Mouse (Mus musculus): ENCODE measurements around the gene Pacrg.

Pacrg gene

DNA sequence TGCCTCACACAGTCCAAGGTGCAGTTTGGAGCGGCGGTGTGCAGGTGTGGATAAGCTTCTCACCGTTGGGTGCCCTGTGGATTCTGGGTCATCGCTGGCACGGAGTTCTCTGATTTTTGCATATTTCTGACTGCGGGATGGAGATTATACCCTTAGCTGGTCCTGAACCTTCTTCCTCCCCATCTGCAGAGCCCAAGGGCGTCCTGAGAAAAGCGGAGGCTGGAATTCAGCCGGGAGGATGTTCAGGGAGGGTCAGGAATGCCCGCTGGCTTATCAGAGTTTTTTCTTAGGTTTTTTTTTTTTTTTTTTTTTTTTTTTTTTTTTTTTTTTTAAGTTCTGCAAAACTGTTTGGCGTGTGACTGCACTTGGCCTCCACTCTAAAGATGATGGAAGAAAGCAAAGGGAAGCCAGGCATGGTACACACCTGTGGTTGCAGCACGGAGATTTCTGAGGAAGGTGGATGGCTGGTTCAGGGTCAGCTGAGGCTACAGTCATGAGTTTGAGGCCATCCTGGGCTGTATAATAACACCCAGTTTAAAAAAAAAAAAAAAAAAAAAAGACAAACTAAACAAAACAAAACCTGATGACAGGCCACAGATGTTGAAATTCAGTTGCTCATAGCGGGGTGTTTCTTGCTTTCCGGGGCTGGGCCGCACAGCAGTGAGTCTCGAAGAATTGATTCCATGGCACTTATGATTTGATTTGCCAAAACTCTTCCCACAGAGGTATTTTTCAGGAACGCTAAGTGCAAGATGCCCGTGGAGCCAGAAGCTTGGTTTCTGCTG is 467.9 kb downstream of the Pacrg start:
- DNase-seq (ENCODE audit: low read depth, low spot score): no peak

DNA sequence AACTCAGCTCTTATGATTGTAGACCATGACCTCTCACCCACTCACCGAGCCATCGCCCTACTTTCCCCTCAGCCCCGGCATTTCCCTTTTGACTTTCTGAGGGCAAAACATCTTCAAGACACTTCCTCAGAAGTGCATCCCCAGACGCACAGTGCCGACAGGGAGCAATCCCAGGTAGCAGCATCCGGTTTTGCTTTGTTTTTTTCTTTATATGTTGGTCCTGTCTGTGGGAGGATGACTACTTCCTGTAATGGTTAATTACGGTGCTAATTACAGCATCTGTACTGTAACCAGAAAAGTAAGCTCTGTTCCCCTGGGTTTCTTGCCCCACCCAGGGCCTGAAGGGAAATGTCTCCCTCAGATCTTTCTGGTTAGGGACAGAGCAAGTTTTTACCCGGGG is 468.6 kb downstream of the Pacrg start:
- DNase-seq (ENCODE audit: low read depth, low spot score): no peak

DNA sequence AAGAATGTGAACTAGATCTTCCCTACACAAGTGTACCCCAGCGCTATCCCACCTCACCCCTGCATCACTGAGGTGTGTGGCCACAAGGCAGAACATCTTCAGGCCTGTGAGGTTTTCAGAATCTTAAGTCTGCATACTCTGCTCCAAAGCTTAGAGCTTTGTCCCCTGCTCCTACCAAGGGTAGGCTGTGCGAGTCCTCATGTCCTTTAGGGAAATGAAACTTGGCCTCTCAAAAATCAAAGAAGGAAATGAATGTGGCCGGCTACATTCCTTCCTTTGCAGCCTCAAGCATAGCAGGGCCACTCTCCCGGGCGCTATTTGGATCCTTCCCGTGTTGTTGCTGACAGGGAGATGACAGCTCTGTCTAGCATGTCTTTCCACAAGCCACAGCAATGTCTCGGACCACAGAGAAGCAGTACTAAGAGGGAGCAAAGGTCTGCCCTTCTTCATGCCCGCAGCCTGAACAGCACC is 469.4 kb downstream of the Pacrg start:
- no peak for DNase-seq (ENCODE audit: low read depth, low spot score)

DNA sequence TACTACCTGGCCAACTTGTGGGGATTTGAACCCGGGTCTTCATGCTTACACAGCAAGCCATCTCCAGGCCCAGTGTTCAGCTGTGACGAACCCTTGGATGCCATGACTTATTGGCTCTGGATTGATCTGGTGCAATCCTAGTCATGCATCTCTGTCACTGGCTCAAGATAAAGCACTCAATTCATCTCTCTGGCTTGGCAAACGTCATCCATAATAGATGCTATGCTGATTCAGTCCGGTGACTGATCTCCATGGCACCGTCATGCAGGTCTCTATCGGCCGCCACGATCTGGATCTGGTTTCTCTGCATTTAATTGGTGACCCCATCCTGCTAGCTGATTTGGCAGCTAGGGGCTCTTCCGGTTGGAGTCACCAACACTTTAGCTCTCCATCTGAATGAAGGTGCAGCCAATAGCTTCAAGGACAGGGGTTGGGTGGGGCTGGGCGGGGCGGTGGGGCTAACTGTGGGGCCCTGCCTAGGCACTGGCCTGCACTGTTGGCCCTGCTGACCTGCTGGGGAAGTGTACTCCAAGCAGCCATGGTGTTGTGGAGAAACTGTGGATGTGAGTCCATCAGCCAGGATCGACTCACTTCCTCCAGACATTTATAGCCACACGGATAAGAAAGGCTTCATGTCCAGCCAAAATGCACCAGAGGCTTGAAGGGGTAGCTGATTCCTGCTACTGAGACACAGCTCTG is 470.0 kb downstream of the Pacrg start:
- no peak for DNase-seq (ENCODE audit: low read depth, low spot score)

DNA sequence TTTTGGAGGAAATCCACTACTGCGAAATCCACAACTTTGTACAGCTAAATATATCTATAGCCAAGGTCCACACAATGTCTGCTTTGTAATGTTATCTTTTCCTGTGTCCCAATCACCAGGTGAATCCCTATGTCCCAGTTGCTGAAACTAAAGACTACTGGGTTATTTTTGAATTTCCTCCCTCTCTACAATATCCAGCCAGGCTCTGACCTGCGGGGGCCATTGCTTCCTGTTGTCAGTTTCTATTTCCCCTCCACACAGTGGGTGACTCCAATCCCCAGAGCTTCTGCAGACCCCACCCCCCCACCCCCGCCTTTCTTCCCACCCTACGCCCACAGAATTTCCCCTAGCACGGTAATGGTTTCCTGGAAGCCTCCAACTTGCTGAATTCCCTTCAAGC is 473.1 kb downstream of the Pacrg start:
- no peak for DNase-seq (ENCODE audit: low read depth, low spot score)

DNA sequence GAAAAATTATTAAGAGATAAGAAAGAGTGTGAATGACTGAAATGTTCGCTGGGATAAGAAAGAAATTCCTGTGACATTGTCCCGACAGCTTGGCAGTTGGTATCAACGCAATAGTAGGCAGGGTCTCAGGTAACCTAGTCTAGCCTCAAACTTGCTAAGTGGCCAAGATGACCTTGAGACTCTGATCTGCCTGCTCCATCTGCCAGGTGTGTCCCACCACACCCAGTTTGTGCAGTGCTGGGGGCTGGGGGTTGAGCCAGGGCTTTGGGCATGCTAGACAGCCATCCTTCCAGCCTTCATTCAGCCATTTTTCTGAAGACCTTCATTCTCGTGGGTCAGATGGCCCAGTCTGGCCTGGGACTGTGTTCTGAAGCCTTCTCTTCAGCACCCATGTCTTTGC is 473.5 kb downstream of the Pacrg start:
- no peak for DNase-seq (ENCODE audit: low read depth, low spot score)

DNA sequence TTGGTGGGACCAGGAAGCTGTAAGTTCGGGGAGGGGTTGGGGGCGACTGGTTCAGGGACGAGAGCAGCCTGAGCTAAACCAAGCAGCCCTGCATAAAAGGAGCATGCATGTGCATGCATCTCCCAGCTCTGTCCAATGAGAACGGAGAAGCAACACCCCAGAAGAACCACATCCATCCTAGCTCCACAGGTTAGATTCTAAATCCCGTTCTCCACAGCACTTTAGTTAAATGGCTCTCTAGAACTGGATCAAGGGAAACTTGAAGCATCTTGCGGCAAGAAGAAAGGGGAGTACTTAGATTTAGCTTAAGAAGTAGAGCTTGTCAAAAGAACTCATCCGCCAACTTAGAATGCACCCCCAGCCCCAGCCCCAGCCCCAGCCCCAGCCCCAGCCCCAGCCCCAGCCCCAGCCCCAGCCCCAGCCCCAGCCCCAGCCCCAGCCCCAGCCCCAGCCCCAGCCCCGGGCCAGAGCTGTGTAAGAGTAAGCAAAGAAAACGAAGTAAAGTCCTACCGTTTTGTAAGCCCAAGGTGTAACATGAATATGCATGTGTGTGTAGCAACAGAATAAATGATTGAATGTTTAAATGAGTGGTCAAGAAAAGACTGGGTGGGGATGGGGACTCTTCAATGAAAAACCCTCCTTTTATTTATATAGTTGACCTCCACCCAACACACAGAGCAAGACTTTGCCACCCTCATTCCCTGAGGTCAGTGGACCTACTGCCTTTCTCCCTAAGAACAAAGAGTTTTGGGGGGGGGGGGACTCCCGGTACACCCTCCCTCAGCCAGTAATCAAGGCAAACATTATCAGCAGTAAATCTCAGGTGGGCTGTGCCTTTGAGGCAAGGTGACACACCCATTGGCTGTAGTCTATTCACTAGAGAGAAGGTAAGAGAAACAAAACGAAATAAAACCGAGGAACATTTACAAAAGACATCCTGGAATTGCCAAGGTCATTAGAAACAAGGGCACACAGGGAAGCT is 474.3 kb downstream of the Pacrg start:
- no peak for DNase-seq (ENCODE audit: low read depth, low spot score)

DNA sequence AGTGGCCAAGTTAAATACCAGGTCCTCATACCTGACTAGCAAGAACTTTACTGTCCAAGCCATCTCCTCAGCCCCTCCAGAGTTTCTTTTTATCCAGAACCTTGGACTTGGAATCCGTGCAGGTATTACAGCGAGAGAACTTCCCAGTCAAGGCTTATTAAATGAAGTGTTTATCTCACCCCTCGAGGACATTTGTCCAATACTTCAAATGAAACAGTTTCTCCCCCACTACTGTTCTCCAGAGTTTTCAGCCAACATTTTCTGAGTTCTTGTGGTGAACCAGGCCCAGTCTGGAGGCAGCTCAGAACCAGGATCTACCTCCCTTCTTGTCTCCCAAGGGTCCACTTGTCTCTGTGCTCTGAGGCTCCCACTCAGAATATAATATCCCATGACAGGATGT is 477.0 kb downstream of the Pacrg start:
- no peak for DNase-seq (ENCODE audit: low read depth, low spot score)

DNA sequence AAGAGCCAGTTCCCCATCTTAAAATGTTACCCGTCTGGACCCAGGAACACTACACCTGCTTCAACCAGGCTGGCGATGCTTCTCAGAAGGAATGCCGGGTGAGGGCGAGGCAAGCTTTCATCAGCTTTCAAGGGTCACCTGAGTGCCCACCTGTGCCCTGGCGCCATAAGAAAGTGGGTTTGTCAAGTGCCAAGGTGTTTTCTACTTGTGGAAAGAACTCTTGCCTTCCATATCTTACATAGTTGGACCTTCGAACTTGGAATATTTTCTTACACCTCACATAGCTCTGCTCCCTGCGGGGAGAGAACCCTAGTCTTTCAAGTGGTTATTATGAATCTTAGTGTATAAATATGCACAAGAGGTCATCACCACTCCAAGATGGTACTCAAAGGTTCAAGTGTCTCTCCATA is 478.2 kb downstream of the Pacrg start:
- no peak for DNase-seq (ENCODE audit: low read depth, low spot score)

DNA sequence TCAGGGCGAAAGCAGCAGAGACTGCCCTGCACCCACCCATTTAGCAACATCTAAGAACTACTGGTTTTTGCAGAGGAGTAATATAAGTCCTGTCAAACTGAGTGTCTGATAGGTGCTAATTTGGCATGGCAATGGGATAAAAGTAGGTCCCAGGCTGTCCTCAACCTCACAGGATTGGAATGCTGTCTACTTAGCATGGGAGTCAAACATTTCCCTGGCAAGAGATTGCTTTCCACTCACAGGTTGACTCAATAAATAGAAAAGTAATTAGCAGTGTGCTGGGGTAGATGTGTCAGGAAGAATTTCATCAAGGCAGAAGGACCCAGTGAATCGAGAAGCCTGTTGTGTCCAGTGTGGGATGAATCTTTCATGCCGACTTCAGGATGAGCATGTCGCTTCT is 479.4 kb downstream of the Pacrg start:
- no peak for DNase-seq (ENCODE audit: low read depth, low spot score)

DNA sequence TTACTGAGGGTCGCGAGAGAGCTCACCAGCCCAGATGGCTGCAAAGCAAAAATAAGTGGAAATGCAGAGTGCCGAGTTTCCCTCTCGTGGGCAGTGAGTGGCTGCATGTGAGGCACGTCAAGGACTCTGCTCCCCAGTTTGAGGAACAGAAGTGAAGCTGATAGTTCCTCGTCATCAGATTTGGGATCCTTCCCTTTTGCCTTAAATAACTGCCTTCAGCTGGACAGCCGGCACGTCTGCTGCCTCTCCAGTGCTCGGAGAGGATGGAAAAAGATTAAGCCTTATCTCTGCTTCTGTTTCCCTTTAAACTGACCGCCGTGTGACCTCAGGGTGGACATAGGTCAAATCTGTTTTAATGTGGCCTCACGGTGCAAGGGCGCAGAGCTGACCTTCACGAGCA is 480.6 kb downstream of the Pacrg start:
- no peak for DNase-seq (ENCODE audit: low read depth, low spot score)

DNA sequence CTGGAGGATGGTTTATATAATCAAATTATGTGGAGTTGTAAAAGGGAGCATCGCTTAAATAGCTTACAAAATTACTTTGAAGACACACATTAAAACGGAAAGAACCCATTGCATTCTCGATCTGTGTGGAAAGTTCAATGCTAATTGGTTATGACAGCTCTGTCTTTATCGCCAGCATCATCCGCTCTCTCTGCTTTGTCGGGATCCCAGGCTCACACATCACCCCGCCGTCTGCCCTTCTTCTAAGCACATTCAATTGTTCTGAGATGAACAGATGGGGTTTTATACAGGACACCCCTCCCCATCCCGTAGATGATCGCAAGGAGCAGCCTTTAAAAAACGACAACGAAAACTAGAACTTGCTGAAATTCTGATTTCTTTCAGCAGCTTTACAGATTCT is 482.8 kb downstream of the Pacrg start:
- DNase-seq (ENCODE audit: low read depth, low spot score): peak; percentile 21

DNA sequence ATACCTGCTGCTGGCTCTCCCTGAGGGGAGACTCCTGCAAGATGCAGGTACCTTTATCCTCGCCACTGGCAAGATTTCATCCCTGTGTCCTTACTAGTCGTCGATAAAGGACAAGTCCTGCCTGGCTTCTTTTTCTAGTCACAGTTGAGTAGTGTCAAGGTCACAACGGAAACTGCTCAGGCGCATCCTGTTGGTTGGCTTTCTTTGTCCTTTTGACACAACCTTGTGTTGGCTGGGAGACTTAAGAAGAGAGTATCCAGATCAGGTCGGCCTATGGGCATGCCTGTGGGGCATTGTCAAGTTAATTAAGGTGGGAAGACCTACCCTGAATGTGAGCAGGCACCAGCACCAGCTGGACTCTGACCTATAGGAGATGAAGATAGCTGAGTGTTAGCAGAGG is 483.8 kb downstream of the Pacrg start:
- no peak for DNase-seq (ENCODE audit: low read depth, low spot score)

DNA sequence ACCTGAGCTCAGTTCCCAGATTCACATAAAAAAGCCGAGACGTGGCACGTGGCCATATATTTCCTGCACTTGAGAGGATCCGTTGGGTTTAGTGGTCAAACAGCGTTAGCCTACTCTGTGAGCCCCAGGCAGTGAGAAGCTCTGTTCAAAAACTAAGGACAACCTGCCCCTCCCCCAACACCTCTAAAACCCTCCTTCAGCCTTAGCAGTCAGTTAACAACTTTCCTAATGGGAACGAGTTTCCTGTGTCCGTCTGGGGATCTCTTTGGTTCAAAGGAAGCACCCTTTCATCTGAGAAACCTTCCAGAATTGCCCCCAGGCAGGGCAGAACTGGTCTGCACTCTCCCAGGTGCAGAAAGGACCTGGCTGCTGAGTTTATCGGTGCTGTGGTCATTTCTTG is 484.4 kb downstream of the Pacrg start:
- no peak for DNase-seq (ENCODE audit: low read depth, low spot score)

Measured in retina, postnatal 7 days (tissue).